Mouse (Mus musculus) cerebellum, postnatal 36 days (tissue): ENCODE results near the gene Pagr1b.

ENCODE experiments used
- DNase-seq, 2 experiments: peaks; one replicate each; pipeline ENCODE4 v3.0.0; 2021 to 2022; ENCODE audit warnings: mixed read lengths in 2 of 2

Pagr1b gene

DNA sequence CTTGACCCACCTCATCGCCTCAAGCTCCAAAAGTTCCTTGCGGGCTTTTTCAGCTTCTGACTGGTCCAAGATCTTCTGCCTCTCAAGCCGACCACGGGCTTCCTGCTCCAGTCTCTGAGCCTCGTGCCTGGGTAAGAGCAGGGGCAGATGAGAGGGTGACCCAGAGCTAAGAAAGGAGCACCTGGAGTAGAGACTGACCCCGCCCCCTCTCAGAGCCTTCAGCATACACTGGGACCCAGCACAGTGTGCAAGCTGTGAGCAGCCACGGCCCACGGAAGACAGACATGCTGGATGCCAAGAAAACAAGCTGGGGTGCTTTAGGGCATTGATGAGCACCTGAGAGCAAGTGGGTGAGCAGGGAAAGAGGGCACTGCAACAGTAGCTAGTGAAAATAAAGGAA, 27.5 kb downstream of the Pagr1b start:
- no peak for DNase-seq

GRCm38 (mm10) chr7:126986319-126986718, 30.0 kb downstream of the Pagr1b start:
- peak; percentile 81 to 87 for DNase-seq

DNA sequence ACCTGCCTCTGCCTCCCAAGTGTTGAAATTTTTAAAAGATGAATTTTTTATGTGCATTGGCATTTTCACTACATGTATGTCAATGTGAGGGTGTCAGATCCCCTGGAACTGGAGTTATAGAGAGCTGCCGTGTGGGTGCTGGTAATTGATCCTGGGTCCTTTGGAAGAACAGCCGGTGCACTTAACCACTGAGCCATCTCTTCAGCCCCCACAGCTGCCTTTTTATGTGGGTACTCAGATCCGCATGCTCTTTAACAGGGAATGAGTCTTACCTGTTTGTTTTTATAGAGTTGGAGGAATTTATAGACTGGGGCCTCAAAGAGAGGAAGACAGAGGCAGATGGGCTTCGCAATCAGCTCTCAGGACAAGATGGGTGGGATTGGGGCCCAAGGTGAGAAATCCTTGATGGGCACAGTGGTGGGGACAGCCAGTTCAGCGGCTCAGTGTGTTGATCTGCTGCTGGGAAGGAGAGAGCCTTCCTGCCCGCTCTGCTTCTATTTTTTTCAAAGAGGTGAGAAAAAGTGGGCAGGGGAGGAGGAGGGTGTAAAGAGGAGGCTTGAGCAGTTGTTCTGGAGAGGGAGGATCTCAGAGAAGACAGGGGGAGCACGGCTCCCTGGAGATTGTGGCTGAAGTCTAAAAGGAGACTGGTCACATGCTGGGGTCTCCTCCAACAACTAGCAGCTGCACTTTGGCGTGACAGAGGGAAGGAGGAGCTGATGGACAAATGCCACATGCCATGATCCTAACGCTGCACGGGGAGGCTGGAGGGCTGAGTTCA, 31.4 kb downstream of the Pagr1b start:
- DNase-seq = no peak

DNA sequence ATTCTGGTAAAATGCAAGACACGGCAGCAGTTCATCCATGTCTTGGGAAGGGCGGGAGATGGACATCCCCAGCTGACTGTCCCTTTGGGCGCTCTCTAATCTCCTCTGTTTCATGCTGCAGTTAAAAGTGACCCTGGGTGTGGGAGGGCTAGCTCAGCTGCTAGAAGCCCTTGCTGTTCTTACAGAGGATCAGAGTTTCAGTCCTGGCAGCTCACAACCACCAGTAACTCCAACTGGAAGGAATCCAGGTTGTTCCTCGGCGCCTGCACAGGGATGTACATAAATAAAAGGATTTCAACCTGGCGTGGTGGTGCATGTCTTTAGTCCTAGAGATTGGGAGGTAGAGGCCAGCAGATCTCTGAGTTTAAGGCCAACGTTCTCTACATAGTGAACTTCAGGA, 33.2 kb downstream of the Pagr1b start:
- no peak for DNase-seq

- no peak for DNase-seq
These were observed 34.2 kb downstream of the Pagr1b start for GRCm38 (mm10) chr7:126982054-126982453.

GRCm38 (mm10) chr7:126981601-126982000, 34.7 kb downstream of the Pagr1b start:
- no peak for DNase-seq

- DNase-seq = no peak
These were observed 37.4 kb downstream of the Pagr1b start for GRCm38 (mm10) chr7:126978841-126979240.

- DNase-seq = peak in 1 of 2 experiments; percentile 37
These were observed 39.3 kb downstream of the Pagr1b start for GRCm38 (mm10) chr7:126976878-126977459.

DNA sequence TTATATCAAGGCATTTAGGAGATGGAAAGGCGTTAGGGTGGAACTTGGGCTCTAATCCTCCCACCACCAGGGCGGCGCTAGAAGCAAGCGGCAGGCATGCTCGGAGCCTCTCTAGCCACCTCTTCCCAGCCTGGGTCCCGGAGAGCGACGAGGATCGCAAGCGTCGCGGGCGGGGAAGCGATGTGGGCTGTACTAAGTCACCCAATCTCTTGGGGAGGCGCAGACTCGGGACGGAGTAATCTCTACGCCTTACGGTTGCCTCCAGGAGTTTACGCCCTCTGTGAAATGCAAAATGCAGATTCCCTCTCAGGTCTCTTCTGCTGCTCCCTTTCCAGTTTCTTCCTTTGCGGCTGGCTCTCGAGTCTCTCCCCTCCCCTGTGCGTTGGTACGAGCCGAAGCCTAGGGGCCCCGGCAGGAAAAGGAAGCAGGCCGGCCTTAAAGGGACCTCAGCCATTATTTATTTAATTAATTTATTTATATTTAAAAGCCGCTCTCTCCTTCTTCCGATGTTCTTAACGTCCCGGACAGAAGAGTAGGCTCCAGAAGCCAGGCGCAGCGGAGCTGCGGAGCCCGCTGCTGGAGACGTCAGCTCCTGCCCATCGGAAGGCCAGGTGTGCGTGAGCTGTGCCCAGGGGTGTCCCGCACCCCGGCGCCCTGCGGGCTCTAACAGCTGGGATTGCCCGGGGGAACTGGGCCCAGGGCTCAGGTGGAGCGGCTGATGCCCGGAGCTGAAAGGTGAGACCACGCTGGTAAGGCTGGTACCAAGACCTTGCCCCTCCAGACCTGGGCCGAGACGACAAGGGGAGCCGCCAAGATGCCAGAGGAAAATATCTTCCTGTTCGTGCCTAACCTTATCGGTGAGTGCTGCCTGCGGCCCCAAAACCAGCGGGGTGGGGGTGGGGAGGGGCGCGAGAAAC, 40.1 kb downstream of the Pagr1b start, which contains the start of gene Cdiptos:
Gene Cdiptos (minus strand): TSS at position 149 of the 917 bp plus-strand sequence.
- DNase-seq = peak; percentile 97 to 98

DNA sequence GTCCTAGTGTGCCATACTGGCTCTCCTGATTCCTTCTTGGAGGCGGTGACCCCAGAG, 40.6 kb downstream of the Pagr1b start, which contains the start of gene Cdipt:
Gene Cdipt (plus strand): TSS at position 22 of the 57 bp plus-strand sequence.
- DNase-seq = no peak

GRCm38 (mm10) chr7:126975493-126975892, 40.8 kb downstream of the Pagr1b start:
- DNase-seq = no peak

DNA sequence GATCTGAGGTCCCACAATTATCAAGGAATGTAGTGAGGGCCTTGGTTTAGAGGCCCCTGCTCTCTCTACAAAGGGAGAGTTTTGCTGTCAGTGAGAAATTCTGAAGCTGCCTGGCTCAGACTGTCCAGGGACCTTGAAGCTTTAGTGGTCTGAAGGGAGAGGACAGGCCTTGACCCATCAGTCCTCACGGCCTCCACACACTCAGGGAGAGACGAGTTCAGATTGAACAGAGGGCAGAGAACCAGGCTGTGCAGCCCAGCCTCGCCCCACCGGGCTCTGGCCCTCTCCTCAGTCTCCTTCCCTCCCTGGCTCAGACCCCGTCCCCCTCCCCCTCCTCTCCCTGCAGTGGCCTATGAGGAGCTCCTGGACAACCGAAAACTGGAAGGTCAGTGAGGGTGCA, 48.9 kb downstream of the Pagr1b start:
- DNase-seq = no peak

DNA sequence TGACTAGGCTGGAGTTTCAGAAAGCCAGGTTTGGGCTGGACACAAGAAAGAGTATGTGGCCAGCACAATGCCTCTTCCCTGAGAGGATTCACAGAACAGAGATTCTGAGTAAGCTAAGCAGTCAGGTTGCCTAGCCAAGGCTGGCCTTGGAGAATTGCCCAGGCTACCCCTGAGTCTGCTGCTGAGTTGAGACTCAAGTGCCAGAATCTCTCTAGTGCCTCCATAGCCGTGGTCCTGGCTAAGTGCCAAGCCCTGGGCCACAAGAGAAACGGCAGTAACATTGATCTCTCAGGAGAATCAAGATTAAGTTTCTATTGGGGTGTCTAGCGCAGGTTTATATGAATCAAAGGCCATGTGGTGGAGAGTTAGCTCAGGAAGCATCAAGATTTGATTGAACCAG, 50.7 kb downstream of the Pagr1b start:
- peak; percentile 77 to 79 for DNase-seq

GRCm38 (mm10) chr7:126963548-126964286, 52.6 kb downstream of the Pagr1b start:
- DNase-seq = peak in 1 of 2 experiments; percentile 50

- DNase-seq = no peak
These were observed 54.3 kb downstream of the Pagr1b start for GRCm38 (mm10) chr7:126961965-126962364.

DNA sequence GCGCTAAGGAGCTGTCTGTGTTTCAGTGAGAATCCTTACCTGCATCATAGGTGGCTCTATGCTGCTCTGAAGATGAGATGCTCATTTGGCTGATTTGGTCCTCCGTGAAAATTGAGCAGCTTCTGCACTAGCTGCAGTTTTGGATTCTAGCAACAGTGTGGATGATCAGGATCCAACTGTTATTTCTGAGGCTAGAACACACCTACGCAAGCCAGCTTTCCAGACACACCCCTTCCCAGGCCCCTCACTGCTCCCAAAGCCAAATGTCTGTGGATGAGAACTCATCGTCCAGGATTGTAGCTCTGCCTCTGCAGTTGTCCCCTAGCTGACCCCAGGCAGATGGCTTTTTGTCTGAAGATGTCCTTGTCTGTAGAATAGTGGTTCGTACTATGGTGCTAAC, 55.2 kb downstream of the Pagr1b start:
- DNase-seq = no peak

DNA sequence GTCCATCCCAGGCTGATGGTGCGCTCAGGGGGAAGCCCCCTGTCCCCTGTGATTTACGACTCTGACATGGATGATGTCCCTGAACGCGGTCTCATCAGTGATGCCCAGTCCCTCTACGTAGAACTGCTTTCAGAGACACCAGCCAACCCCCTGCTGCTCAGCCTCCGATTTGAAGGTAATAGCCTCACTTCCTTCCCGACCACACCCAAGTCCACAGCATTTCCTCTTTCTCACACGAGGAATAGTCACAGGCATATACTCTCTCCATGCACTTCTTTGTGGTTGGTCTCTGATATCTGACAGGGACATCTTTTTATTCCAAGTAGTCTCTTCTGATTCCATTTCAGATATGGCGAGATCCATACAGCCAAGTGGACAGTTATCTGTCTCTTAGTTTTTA, 56.5 kb downstream of the Pagr1b start:
- DNase-seq = no peak

- DNase-seq = no peak
These were observed 61.2 kb downstream of the Pagr1b start for GRCm38 (mm10) chr7:126955125-126955524.

- DNase-seq = no peak
These were observed 63.6 kb downstream of the Pagr1b start for GRCm38 (mm10) chr7:126952646-126953045.

- peak in 1 of 2 experiments; percentile 38 for DNase-seq
These were observed 64.5 kb downstream of the Pagr1b start for GRCm38 (mm10) chr7:126951741-126952140.
